Mouse (Mus musculus): ENCODE measurements around the gene Gm17604. TPM values are rescaled to one million over a fixed set of nuclear protein-coding genes. Genes with fewer than 3 reads are reported as not detected.

Gene Gm17604
- total and polyA plus RNA-seq, 2 experiments from 2014 or later, result not detected

DNA sequence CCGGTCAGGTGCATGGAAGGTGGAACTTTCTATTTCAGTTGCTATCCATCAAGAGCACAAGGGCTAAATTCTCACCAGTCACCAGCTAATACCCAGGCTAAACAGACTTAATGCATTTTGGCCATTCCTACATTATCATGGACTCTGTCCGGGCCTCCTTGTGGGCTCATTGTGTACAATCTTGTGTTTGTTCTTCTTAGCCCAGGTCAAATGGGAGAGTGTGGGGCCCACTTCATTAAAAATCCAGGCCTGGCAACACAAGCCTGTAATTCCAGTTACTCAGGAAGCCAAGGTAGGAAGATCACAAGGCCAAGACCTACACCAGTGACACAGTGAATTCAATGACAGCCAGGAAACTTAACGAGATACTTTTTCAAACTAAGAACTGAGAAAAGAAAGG is 33.4 kb downstream of the Gm17604 start:
- H3K4me3 ChIP-seq (ENCODE audit: low read depth, low read length), result no peak overlapping the region
- H3K9ac ChIP-seq (replicated peaks; ENCODE audit: low read depth, low read length), result no peak overlapping the region
- 74% methylated on average over 3 of the region's 3 CpGs for WGBS
- no peak overlapping the region for H3K27ac ChIP-seq (ENCODE audit: low read depth)
- ATAC-seq (ENCODE audit: insufficient read depth, low read depth), result no peak
- H3K27me3 ChIP-seq (ENCODE audit: control insufficient read depth, insufficient read depth, low read length), result no peaks in the 10 kb centered on the region
- no peaks in the 10 kb centered on the region for H3K4me1 ChIP-seq (ENCODE audit: control insufficient read depth, insufficient read depth)
- no peaks in the 10 kb centered on the region for H3K36me3 ChIP-seq (replicated peaks; ENCODE audit: control insufficient read depth, insufficient read depth, low read length)
- TF ChIP-seq EP300 (IDR thresholded peaks at IDR 0.05; ENCODE audit: low read depth), result no peak
- TF ChIP-seq CTCF (IDR thresholded peaks at IDR 0.05; ENCODE audit: low read depth), result no peak
- no peak for DNase-seq (ENCODE audit: low spot score)
- no peak overlapping the region for H3K4me2 ChIP-seq (ENCODE audit: low read depth, low read length)
- H3K9me3 ChIP-seq (replicated peaks; ENCODE audit: control insufficient read depth, low read length), result no peaks in the 10 kb centered on the region

GRCm38 (mm10) chrX:164965750-164966448 is 38.7 kb downstream of the Gm17604 start:
- 83% methylated on average over 3 of the region's 3 CpGs for WGBS
- Histone ChIP-seq H3K4me1 (ENCODE audit: control insufficient read depth, insufficient read depth) (no peaks in the 10 kb centered on the region), H3K36me3 (replicated peaks; ENCODE audit: control insufficient read depth, insufficient read depth, low read length) (no peaks in the 10 kb centered on the region), H3K9ac (replicated peaks; ENCODE audit: low read depth, low read length) (no peak overlapping the region), H3K27ac (ENCODE audit: low read depth) (no peak overlapping the region), H3K27me3 (ENCODE audit: control insufficient read depth, insufficient read depth, low read length) (no peaks in the 10 kb centered on the region), H3K4me2 (ENCODE audit: low read depth, low read length) (no peak overlapping the region), H3K4me3 (ENCODE audit: low read depth, low read length) (no peak overlapping the region), H3K9me3 (replicated peaks; ENCODE audit: control insufficient read depth, low read length) (no peaks in the 10 kb centered on the region)
- TF ChIP-seq CTCF (IDR thresholded peaks at IDR 0.05; ENCODE audit: low read depth) (no peak), EP300 (IDR thresholded peaks at IDR 0.05; ENCODE audit: low read depth) (no peak)
- ATAC-seq (ENCODE audit: insufficient read depth, low read depth) (no peak), DNase-seq (ENCODE audit: low spot score) (no peak)

Other genes with a start within 250 kb of the Gm17604 start
- gene Mospd2, start 24.5 kb downstream of the Gm17604 start, total RNA-seq (2014; rRNA removed; ENCODE audit: low replicate concordance), result 7.7 and 13.3 TPM in 2 replicates
- gene Mospd2, start 24.5 kb downstream of the Gm17604 start, polyA plus RNA-seq (2015; fragmentation: Nextera tagmentation; extraction: Ambion mirVana), result 7.3 and 8.3 TPM in 2 replicates
- 1.1 and 3.3 TPM in 2 replicates for gene Fancb, start 24.2 kb downstream of the Gm17604 start, total RNA-seq (2014; rRNA removed; ENCODE audit: low replicate concordance)
- gene Fancb, start 24.2 kb downstream of the Gm17604 start, polyA plus RNA-seq (2015; fragmentation: Nextera tagmentation; extraction: Ambion mirVana), result 1.5 and 1.6 TPM in 2 replicates